Mouse (Mus musculus) adrenal gland, postnatal 25 days (tissue): ENCODE results near the gene Adam30. TPM values are rescaled to one million over a fixed set of nuclear protein-coding genes. Genes with fewer than 3 reads are reported as not detected.
A peak's percentile ranks its signal among the peaks of the same experiment; 100 is the strongest.
"Not testable (repeated sequence)": the region's sequence is repeated elsewhere in the genome, so short reads cannot be mapped to it uniquely, and the experiment has no call there.

Source experiments
- DNase-seq: peaks from one replicate; pipeline ENCODE4 v3.0.0; 2021; ENCODE audit warnings: mixed read lengths
- long read RNA-seq: library from polyadenylated mRNA; stranded (forward); transcript quantifications from one replicate; pipeline ENCODE4 v2.0.0, GENCODE M21; 2021
- total RNA-seq: library from RNA; stranded (reverse); gene quantifications from 2 replicates; pipeline ENCODE4 v1.2.3, GENCODE M21; 2021

Adam30 gene
- total RNA-seq: not detected in 2 replicates
- long read RNA-seq: 0 reads

DNA sequence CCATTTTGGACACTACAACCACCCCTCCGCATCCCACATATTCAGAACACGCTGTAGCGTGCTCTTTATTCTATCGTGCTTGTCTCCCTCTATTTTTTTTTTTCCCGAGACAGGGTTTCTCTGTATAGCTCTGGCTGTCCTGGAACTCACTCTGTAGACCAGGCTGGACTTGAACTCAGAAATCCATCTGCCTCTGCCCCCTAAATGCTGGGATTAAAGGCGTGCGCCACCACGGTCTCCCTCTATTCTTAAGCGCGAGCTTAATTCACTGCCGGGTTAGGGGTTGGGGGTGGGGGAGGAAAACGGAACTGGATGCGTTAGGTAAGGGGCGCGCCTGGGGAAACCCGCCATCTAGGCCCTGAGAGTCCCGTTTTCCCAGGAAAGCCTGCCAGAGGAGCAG lies at the start of gene Adam30:
Adam30 (plus strand) TSS at position 301 of the 400 bp plus-strand sequence.
- DNase-seq: no peak

DNA sequence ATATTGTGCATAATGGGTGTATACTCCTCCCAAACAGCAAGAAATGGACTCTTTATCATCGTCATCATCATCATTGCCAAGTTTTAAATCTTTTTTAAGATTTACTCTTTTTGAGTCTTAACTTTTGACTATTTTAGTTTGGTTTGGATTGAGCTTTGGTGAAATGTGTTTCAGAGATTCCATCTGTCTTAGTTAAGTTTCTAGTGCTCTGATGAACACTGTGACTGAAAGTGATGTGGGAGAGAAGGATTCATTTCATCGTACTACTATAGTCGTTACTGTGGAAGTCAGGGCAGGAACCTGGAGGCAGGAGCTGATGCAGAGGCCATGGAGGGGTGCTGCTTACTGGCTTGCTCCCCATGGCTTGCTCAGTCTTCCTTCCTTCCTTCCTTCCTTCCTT lies 42.2 kb upstream of the Adam30 start:
- DNase-seq: no peak

DNA sequence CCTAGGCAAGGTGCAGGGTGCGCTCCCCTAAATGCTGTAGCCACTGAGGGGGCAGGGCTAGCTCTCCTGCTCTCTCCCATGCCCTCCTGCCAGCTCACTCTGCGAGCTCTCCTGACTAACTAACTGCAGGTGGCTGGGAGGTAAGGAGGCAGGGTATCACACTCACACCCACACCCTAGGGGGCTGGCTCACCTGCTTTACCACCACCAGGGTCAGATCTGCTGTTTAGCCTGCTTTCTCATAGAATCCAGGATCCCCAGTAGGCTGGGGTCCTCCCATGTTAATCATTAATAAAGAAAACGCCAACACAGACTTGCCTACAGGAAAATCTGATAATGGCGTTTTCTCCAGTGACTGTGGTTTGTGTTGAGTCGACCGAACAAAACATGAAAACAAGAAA lies 41.1 kb upstream of the Adam30 start:
- DNase-seq: no peak

GRCm38 (mm10) chr3:98120884-98121283 lies 39.5 kb upstream of the Adam30 start:
- no peak for DNase-seq

- no peak for DNase-seq
Measured at GRCm38 (mm10) chr3:98127775-98128174, 32.7 kb upstream of the Adam30 start.

DNA sequence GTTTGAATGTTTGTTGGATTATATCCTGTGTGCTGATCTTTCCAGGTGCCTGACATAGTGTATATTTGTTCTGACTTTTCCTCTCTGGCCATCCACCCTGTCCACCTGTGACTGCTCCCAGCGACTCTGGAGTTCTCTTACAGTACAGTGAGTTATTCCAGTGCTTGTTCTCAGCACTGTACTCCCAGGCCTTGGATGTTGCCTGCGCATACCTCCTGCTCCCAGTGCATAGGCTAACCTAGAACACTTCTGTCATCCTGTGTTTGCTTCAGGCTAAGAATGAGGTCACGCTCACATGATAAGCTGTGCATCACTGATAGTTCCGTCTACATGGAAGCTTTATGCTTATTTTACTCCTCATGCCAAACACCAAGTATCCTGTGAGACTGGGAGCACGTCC lies 31.7 kb upstream of the Adam30 start:
- no peak for DNase-seq

DNA sequence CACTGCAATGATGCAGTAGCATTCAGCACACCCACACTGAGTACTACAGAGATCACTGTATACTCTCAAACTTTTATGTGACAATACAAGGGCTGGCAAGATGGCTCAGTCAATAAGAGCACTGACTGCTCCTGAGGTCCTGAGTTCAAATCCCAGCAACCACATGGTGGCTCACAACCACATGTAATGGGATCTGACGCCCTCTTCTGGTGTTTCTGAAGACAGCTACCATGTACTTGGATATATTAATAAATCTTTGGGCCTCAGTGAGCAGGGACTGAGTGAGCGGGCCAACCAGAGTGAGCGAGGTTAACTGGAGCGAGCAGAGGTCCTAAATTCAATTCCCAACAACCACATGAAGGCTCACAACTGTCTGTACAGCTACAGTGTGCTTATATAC lies 28.3 kb upstream of the Adam30 start:
- not testable (repeated sequence) for DNase-seq

DNA sequence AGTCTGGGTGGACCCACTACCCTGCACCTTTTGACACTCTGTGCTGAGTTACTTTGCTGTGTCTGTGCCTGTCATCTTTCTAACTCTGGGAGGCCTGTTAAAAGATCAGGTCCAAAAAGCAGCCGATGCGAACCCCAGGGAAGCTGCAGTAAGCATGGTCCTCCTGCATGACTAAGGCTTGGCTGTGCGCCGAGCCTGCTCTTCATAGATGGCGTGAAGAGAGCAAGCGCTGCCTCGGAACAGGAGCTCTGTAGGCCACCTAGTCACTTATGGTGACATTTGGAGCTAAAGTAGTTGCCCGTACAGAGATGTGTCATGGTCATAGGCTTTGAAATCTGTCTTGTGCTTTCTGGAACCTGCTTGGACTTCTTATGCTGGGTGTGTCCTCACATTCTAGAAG lies 27.8 kb upstream of the Adam30 start:
- DNase-seq: no peak

- DNase-seq: no peak
Measured at GRCm38 (mm10) chr3:98141456-98141855, 19.0 kb upstream of the Adam30 start.

DNA sequence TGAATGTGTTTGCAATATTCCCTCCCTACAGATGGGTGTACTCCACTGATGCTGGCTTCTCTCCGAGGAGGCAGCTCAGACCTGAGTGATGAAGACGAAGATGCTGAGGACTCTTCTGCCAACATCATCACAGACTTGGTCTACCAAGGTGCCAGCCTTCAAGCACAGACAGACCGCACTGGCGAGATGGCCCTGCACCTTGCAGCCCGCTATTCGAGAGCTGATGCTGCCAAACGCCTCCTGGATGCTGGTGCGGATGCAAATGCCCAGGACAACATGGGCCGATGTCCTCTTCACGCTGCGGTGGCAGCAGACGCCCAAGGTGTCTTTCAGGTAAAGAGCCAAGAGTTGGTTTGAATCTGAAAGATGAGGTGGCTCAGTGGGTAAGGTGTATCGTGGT lies 17.6 kb upstream of the Adam30 start:
- no peak for DNase-seq

DNA sequence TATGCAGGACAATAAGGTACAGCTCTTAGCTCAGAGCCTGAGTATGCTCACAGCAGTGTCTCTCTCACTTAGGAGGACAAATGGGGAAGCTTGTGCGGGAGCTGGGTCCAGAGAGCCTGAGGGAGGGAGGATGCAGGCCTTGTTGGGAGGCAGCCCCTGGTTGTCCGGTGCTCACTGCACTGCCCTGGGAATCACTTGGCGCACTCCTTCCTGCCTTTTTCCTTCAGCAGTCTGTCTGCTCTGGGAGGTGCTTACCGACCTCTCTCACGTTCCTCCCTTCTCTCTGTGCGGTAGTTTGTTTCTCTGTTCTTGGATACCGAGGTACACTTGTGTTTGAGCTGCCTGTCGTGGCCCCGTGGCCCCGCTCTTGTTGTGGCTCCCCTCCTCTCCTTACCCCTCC lies 15.2 kb upstream of the Adam30 start:
- DNase-seq: no peak

GRCm38 (mm10) chr3:98146471-98147410 lies 13.7 kb upstream of the Adam30 start:
- no peak for DNase-seq

DNA sequence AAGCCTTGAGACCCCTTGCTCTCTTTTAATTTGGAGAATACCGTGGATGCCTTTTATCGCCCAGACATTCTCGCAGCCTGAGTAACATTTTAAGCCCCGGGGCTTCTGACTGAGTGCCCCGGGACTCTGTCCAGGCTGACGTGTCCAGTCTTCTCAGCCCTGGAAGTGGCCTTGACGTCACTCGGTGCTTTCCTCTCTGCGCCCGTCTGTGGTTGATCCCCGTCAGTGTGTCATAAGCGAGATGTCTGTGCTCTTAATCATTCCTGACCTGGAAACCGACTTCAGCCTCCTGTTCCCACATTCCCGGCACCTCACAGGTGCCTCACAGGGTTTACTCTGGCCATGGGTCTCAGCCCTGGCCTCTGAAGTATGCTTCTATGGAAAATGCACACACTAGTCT lies 12.7 kb upstream of the Adam30 start:
- DNase-seq: peak; percentile 73

- no peak for DNase-seq
Measured at GRCm38 (mm10) chr3:98149881-98150280, 10.5 kb upstream of the Adam30 start.

DNA sequence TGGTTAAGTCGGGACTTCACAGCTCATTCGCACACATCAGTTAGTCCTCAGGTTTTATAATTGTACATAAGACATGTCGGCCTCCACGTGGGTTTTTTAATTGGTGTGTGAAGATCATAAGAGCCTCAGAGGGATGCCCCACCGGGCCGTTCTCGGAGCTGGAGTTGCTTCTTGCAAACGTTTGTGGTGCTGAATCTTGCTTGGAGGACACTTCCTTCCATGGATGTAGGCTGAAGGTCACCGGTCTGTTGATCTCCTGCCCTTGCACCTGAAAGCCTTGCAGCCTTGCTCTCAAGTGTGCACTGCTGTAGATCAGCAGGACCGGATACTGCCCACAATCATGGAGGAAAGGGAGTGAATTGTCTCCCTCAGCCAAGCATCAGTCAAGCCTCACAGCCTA lies 9.4 kb upstream of the Adam30 start:
- DNase-seq: no peak

- no peak for DNase-seq
Measured at GRCm38 (mm10) chr3:98153460-98153859, 7.0 kb upstream of the Adam30 start.

GRCm38 (mm10) chr3:98156158-98156557 lies 4.3 kb upstream of the Adam30 start:
- no peak for DNase-seq

DNA sequence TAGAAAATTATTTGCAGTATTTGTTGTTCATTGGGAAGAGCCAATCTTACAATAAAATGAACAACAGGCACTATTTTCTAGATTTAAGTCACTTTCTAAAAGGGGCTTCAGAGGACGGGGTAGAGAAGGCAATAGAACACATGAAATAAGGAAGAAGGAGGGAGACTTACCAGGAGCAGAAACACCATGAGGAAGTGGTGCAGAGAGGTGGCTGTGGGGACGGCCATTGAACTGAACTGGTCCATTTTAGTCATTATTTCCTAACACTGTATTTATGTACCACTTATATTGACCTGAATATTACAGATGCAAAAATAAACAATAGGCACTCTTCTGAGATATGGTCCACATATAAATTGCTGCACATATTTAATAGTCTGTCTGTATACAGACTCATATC lies 3.4 kb upstream of the Adam30 start:
- no peak for DNase-seq

GRCm38 (mm10) chr3:98157585-98157984 lies 2.8 kb upstream of the Adam30 start:
- no peak for DNase-seq

DNA sequence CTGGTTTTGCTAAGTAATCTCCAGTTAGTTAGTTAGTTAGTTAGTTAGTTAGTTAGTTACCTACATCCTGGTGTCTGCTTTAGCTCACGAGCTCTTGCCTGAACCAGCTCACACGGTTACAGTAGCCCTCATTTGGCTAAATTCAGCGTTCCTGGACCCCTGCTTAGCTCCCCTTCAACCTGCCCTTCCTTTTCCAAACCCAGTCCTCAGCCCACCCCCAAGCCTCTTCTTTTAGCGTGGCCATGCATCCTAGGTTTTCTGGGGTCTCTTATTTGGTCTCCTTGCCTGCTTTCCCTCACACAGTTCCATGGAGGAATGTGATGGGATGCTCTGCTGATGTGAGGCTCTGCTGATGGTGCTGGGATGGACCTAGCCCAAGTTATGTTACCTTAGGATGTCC lies 1.8 kb upstream of the Adam30 start:
- DNase-seq: no peak

DNA sequence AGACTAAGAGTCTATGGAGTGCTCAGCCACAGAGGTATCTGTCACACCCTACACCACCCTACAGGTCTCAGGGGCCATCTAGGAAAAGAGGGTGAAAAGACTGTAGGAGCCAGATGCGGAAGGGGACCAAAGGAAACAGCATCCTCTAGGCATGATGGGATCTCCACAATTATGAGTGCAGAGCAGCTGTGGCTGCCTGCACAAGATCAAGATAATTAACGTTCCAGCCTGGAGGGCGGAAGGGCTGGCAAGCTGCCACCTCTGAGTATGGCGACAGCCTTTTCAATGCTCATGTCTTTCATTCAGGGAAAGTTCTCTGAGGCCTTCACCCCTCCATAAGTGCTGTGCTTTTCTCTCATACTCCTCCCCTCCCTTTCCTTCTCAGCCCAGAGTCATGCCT lies 1.1 kb upstream of the Adam30 start:
- DNase-seq: no peak

- peak; percentile 49 for DNase-seq
Measured at GRCm38 (mm10) chr3:98178340-98178739, 17.9 kb downstream of the Adam30 start.

GRCm38 (mm10) chr3:98180805-98181204 lies 20.4 kb downstream of the Adam30 start:
- peak; percentile 20 for DNase-seq

GRCm38 (mm10) chr3:98185163-98185714 lies 24.8 kb downstream of the Adam30 start:
- DNase-seq: no peak
